ENCODE assay signal across 28 mouse cellular contexts in genomic region chr1:152152474-152152873, GRCm38 (mm10).
DNase-seq lines count a peak whose midpoint lies in the region; ATAC-seq and TF ChIP-seq lines count a peak whose summit lies in the region.
"Had no signal": no experiment of that assay in that cellular context is flagged by ENCODE, and none has a peak within 500 bp of the region (broad histone marks: within the 10 kb centered on the region; RNA-seq: fewer than 3 reads in every experiment).

No protein-coding gene starts in this region.

- no peaks in the 10 kb centered on the region for H3K27me3 ChIP-seq in heart, embryonic 14.5 days (ENCODE audit: control insufficient read depth, insufficient read depth, low read length)
- H3K27me3 ChIP-seq in liver, postnatal 0 days (ENCODE audit: insufficient read depth, low read length): no peaks in the 10 kb centered on the region
- no peaks in the 10 kb centered on the region for H3K27me3 ChIP-seq in liver, embryonic 11.5 days (replicated peaks; ENCODE audit: control insufficient read depth, insufficient read depth, low read length)
- H3K27me3 ChIP-seq: CH12.LX; neural tube, embryonic 15.5 days; Patski had no signal

- no peak for TF ChIP-seq EP300 in liver, postnatal 0 days (IDR thresholded peaks at IDR 0.05; ENCODE audit: low read depth)

- DNase-seq in heart, adult 9 months (ENCODE audit: low spot score in 2 of 2): no peak
- DNase-seq in liver, postnatal 0 days: no peak
- DNase-seq in liver, embryonic 11.5 days (ENCODE audit: low spot score): no peak
- DNase-seq in CD4-positive, CD25-positive, alpha-beta regulatory T cell, adult 2 months (ENCODE audit: low read depth, low spot score): peak; percentile 29
- DNase-seq: adrenal gland, adult 2 months; cerebellum, adult 11 months; cerebellum, adult 9-11 months; gastrocnemius, postnatal 25 days; heart, postnatal 10 days; left cerebral cortex, postnatal 4 days; lung, postnatal 36 days; thymus, adult 18-20 months; thymus, postnatal 36 days had no signal

- no peak overlapping the region for H3K4me2 ChIP-seq in heart, embryonic 14.5 days (ENCODE audit: low read length)
- no peak overlapping the region for H3K4me2 ChIP-seq in liver, postnatal 0 days (ENCODE audit: low read depth, low read length)
- H3K4me2 ChIP-seq in liver, embryonic 11.5 days: no peak overlapping the region
- H3K4me2 ChIP-seq: neural tube, embryonic 15.5 days had no signal

- no peaks in the 10 kb centered on the region for H3K36me3 ChIP-seq in heart, embryonic 14.5 days (ENCODE audit: control insufficient read depth, insufficient read depth, low read length)
- no peaks in the 10 kb centered on the region for H3K36me3 ChIP-seq in liver, postnatal 0 days (replicated peaks; ENCODE audit: insufficient read depth, low read length)
- H3K36me3 ChIP-seq in liver, embryonic 11.5 days (ENCODE audit: control insufficient read depth, insufficient read depth, low read length): no peaks in the 10 kb centered on the region
- H3K36me3 ChIP-seq: embryonic facial prominence, embryonic 10.5 days; forebrain, embryonic 10.5 days; G1E; heart, embryonic 10.5 days; midbrain, embryonic 10.5 days; neural tube, embryonic 15.5 days had no signal

- ATAC-seq in heart, embryonic 14.5 days (ENCODE audit: insufficient number of reproducible peaks, insufficient read depth, low FRiP score, low read depth): no peak
- peak; percentile 64 for ATAC-seq in liver, postnatal 0 days
- ATAC-seq in liver, embryonic 11.5 days (replicated peaks; ENCODE audit: low FRiP score): no peak
- ATAC-seq in megakaryocyte progenitor cell, adult 5-6 weeks (replicated peaks; ENCODE audit: poor library complexity): peak; percentile 34; the same call in 1 of the 2 replicates
- ATAC-seq in frontal cortex, adult (ENCODE audit: low TSS enrichment): no peak
- ATAC-seq: forebrain, embryonic 16.5 days; hindbrain, postnatal 0 days; intestine, postnatal 0 days; Patski had no signal

- H3K27ac ChIP-seq in heart, embryonic 14.5 days (replicated peaks in 1 of 2; ENCODE audit: control insufficient read depth in 1 of 2, insufficient read depth in 1 of 2, low read depth in 2 of 2, low read length in 2 of 2): 0 out of 4 replicates have a peak overlapping the region, but pooled peaks have one; percentile 28 to 55
- no peak overlapping the region; the same call in 1 of the 2 replicates for H3K27ac ChIP-seq in liver, postnatal 0 days (ENCODE audit: low read depth)
- H3K27ac ChIP-seq in liver, embryonic 11.5 days (ENCODE audit: low read depth, low read length): no peak overlapping the region
- H3K27ac ChIP-seq: embryonic facial prominence, embryonic 10.5 days; forebrain, embryonic 10.5 days; heart, embryonic 10.5 days; hindbrain, postnatal 0 days; left cerebral cortex, adult 2 months; midbrain, embryonic 10.5 days; neural tube, embryonic 15.5 days had no signal

- no peaks in the 10 kb centered on the region for H3K9me3 ChIP-seq in heart, embryonic 14.5 days (ENCODE audit: control insufficient read depth, low read length)
- no peaks in the 10 kb centered on the region for H3K9me3 ChIP-seq in liver, postnatal 0 days (ENCODE audit: low read length)
- H3K9me3 ChIP-seq in liver, embryonic 11.5 days (ENCODE audit: control insufficient read depth, low read length): no peaks in the 10 kb centered on the region
- H3K9me3 ChIP-seq: embryonic facial prominence, embryonic 10.5 days; forebrain, embryonic 10.5 days; heart, embryonic 10.5 days; midbrain, embryonic 10.5 days; neural tube, embryonic 15.5 days had no signal

- H3K4me3 ChIP-seq in heart, embryonic 14.5 days (ENCODE audit: control insufficient read depth in 1 of 2, insufficient read depth in 1 of 2, low read depth in 1 of 2, low read length in 2 of 2): no peak overlapping the region
- H3K4me3 ChIP-seq in liver, postnatal 0 days (ENCODE audit: low read depth, low read length): no peak overlapping the region
- H3K4me3 ChIP-seq in liver, embryonic 11.5 days (ENCODE audit: low read depth, low read length): no peak overlapping the region
- H3K4me3 ChIP-seq: embryonic facial prominence, embryonic 10.5 days; forebrain, embryonic 10.5 days; heart, embryonic 10.5 days; left cerebral cortex, adult 2 months; midbrain, embryonic 10.5 days; neural tube, embryonic 15.5 days had no signal

- WGBS in heart, embryonic 14.5 days: 66% methylated on average over 5 of the region's 5 CpGs
- 35% methylated on average over 5 of the region's 5 CpGs for WGBS in liver, postnatal 0 days (ENCODE audit: insufficient replicate concordance)
- WGBS in liver, embryonic 11.5 days: 57% methylated on average over 5 of the region's 5 CpGs

- H3K9ac ChIP-seq in heart, embryonic 14.5 days (ENCODE audit: low read length): no peak overlapping the region
- no peak overlapping the region for H3K9ac ChIP-seq in liver, postnatal 0 days (replicated peaks)
- H3K9ac ChIP-seq in liver, embryonic 11.5 days (ENCODE audit: low read depth, low read length): no peak overlapping the region
- H3K9ac ChIP-seq: neural tube, embryonic 15.5 days had no signal

- TF ChIP-seq CTCF in liver, postnatal 0 days (IDR thresholded peaks at IDR 0.05; ENCODE audit: low read depth): no peak

- H3K4me1 ChIP-seq in heart, embryonic 14.5 days (ENCODE audit: control insufficient read depth in 2 of 2, insufficient read depth in 2 of 2, low read length in 2 of 2): peaks cover 0 to 2% of the 10 kb centered on the region in 2 experiments; a peak in 2 of 4 replicates
- H3K4me1 ChIP-seq in liver, postnatal 0 days (ENCODE audit: insufficient read depth): no peaks in the 10 kb centered on the region
- no peaks in the 10 kb centered on the region for H3K4me1 ChIP-seq in liver, embryonic 11.5 days (replicated peaks; ENCODE audit: control insufficient read depth, insufficient read depth, low read length)
- H3K4me1 ChIP-seq: embryonic facial prominence, embryonic 10.5 days; forebrain, embryonic 10.5 days; heart, embryonic 10.5 days; midbrain, embryonic 10.5 days; neural tube, embryonic 15.5 days had no signal

Comparison
In these comparisons a context has a peak if more than half of its experiments do, and no peak if none do; other contexts are left out.
1. ATAC-seq: peak in liver, postnatal 0 days (single experiment) and megakaryocyte progenitor cell, adult 5-6 weeks (single experiment); none in heart, embryonic 14.5 days (single experiment), liver, embryonic 11.5 days (single experiment) and frontal cortex, adult (single experiment).
2. H3K27ac ChIP-seq: peak in heart, embryonic 14.5 days (2 of 2); none in liver, postnatal 0 days (single experiment) and liver, embryonic 11.5 days (single experiment).